Mouse (Mus musculus) CH12.LX (cell line): Measurements from ENCODE around the gene Rexo2. TPM values are rescaled to one million over a fixed set of nuclear protein-coding genes. Genes with fewer than 3 reads are reported as not detected.
A peak's percentile ranks its signal among the peaks of the same experiment; 100 is the strongest.

Experiments used
- DNase-seq: peaks from one replicate; pipeline ENCODE4 v3.0.0-alpha.2; 2013; ENCODE audit errors: extremely low read depth
- H3K27ac ChIP-seq: 2 replicates; pipeline ENCODE4 v1.5.1; 2012; ENCODE audit warnings: low read depth, mild to moderate bottlenecking, control low read depth, moderate library complexity; ENCODE audit not compliant: insufficient read depth
- H3K27me3 ChIP-seq: replicated peaks from 2 replicates; pipeline ENCODE3; 2012; ENCODE audit warnings: inconsistent platforms
- H3K36me3 ChIP-seq, 2 experiments: replicated peaks in 1 of 2; 2 replicates each; pipeline versions ENCODE3 to v1.6.1; 2012; ENCODE audit warnings: inconsistent platforms in 1 of 2, low read length in 1 of 2, mild to moderate bottlenecking in 1 of 2, mixed read lengths in 1 of 2, moderate library complexity in 1 of 2; ENCODE audit not compliant: control insufficient read depth in 1 of 2, insufficient read depth in 1 of 2
- H3K4me1 ChIP-seq, 2 experiments: 2 replicates each; pipeline ENCODE4 v1.6.1; 2012; ENCODE audit warnings: inconsistent platforms in 1 of 2, moderate library complexity in 1 of 2; ENCODE audit not compliant: insufficient read depth in 2 of 2, control insufficient read depth in 1 of 2
- H3K4me2 ChIP-seq: 2 replicates; pipeline ENCODE4 v1.6.1; 2012; ENCODE audit warnings: low read depth, mild to moderate bottlenecking, control low read depth; ENCODE audit not compliant: poor library complexity, insufficient read depth, severe bottlenecking
- H3K4me3 ChIP-seq, 3 experiments: fragments of 150-350 bp in 1 of 3; sonication (generic) in 1 of 3; replicated peaks in 1 of 3; 2 replicates each; pipeline versions ENCODE3 to v1.5.1; 2011 to 2012; ENCODE audit warnings: low read depth in 2 of 3, low read length in 2 of 3, mild to moderate bottlenecking in 2 of 3, moderate library complexity in 2 of 3, control low read depth in 1 of 3, improper control_type of control experiment in 1 of 3, inconsistent platforms in 1 of 3, mixed read lengths in 1 of 3; ENCODE audit not compliant: poor library complexity in 1 of 3
- H3K79me2 ChIP-seq: replicated peaks from 2 replicates; pipeline ENCODE4 v1.6.1; 2012; ENCODE audit warnings: mild to moderate bottlenecking, moderate library complexity; ENCODE audit not compliant: control insufficient read depth, poor library complexity, insufficient read depth, severe bottlenecking; ENCODE audit errors: extremely low read depth
- H3K9ac ChIP-seq: 2 replicates; pipeline ENCODE4 v1.6.1; 2012; ENCODE audit warnings: low read depth, mild to moderate bottlenecking, control low read depth, moderate library complexity; ENCODE audit not compliant: insufficient read depth
- H3K9me3 ChIP-seq: replicated peaks from 2 replicates; pipeline ENCODE3; 2012; ENCODE audit warnings: low read length, inconsistent platforms, mixed read lengths
- BHLHE40 ChIP-seq: IDR thresholded peaks from 2 replicates; pipeline ENCODE4 v1.6.1; 2011; ENCODE audit warnings: mild to moderate bottlenecking, low read depth, low read length, improper control_type of control experiment
- CHD2 ChIP-seq: IDR thresholded peaks from 2 replicates; pipeline ENCODE4 v1.6.1; 2011; ENCODE audit warnings: low read length, improper control_type of control experiment
- CTCF ChIP-seq, 2 experiments: IDR thresholded peaks in 1 of 2; conservative IDR thresholded peaks in 1 of 2; 2 replicates each; pipeline ENCODE4 v1.5.1; 2011 to 2012; ENCODE audit warnings: low read depth in 2 of 2, low read length in 2 of 2, improper control_type of control experiment in 1 of 2, inconsistent platforms in 1 of 2, mild to moderate bottlenecking in 1 of 2, moderate library complexity in 1 of 2
- E2F4 ChIP-seq: IDR thresholded peaks from 2 replicates; pipeline ENCODE4 v1.6.1; 2011; ENCODE audit warnings: low read depth, low read length, improper control_type of control experiment; ENCODE audit not compliant: insufficient replicate concordance
- GABPA ChIP-seq: IDR thresholded peaks from 2 replicates; pipeline ENCODE4 v1.6.1; 2012; ENCODE audit warnings: low read depth, low read length, improper control_type of control experiment, inconsistent platforms; ENCODE audit not compliant: insufficient replicate concordance
- IRF4 ChIP-seq: IDR thresholded peaks from 2 replicates; pipeline ENCODE4 v1.6.1; 2014; ENCODE audit warnings: low read depth, mild to moderate bottlenecking, inconsistent platforms, low read length, improper control_type of control experiment
- JUN ChIP-seq: IDR thresholded peaks from 2 replicates; pipeline ENCODE4 v1.6.1; 2011; ENCODE audit warnings: low read depth, mild to moderate bottlenecking, low read length, improper control_type of control experiment, moderate library complexity; ENCODE audit not compliant: insufficient read depth
- KAT2A ChIP-seq: IDR thresholded peaks from 2 replicates; pipeline ENCODE4 v1.6.1; 2012; ENCODE audit warnings: low read length, improper control_type of control experiment, inconsistent platforms; ENCODE audit not compliant: insufficient replicate concordance
- MAZ ChIP-seq: IDR thresholded peaks from 2 replicates; pipeline ENCODE4 v1.6.1; 2012; ENCODE audit warnings: low read depth, mild to moderate bottlenecking, inconsistent platforms, low read length, improper control_type of control experiment, moderate library complexity
- MXI1 ChIP-seq: IDR thresholded peaks from 2 replicates; pipeline ENCODE4 v1.6.1; 2011; ENCODE audit warnings: mild to moderate bottlenecking, low read depth, low read length, improper control_type of control experiment
- NRF1 ChIP-seq: IDR thresholded peaks from 2 replicates; pipeline ENCODE4 v1.6.1; 2014; ENCODE audit warnings: low read depth, mild to moderate bottlenecking, inconsistent platforms, low read length, improper control_type of control experiment, moderate library complexity
- POLR2A ChIP-seq: IDR thresholded peaks from 2 replicates; pipeline ENCODE4 v1.6.1; 2011; ENCODE audit warnings: low read depth, mild to moderate bottlenecking, improper control_type of control experiment, low read length
- RAD21 ChIP-seq: IDR thresholded peaks from 2 replicates; pipeline ENCODE4 v1.6.1; 2011; ENCODE audit warnings: low read depth, mild to moderate bottlenecking, low read length, improper control_type of control experiment, moderate library complexity
- RCOR1 ChIP-seq: conservative IDR thresholded peaks from 2 replicates; pipeline ENCODE4 v1.6.1; 2012; ENCODE audit warnings: low read depth, mild to moderate bottlenecking, inconsistent platforms, low read length, improper control_type of control experiment
- SMC3 ChIP-seq: IDR thresholded peaks from 2 replicates; pipeline ENCODE4 v1.6.1; 2011; ENCODE audit warnings: low read depth, low read length, improper control_type of control experiment
- TCF12 ChIP-seq: IDR thresholded peaks from 2 replicates; pipeline ENCODE4 v1.6.1; 2014; ENCODE audit warnings: low read depth, mild to moderate bottlenecking, inconsistent platforms, low read length, improper control_type of control experiment
- UBTF ChIP-seq: IDR thresholded peaks from 2 replicates; pipeline ENCODE4 v1.6.1; 2012; ENCODE audit warnings: low read depth, mild to moderate bottlenecking, inconsistent platforms, low read length, improper control_type of control experiment, moderate library complexity
- USF1 ChIP-seq: IDR thresholded peaks from 2 replicates; pipeline ENCODE4 v1.6.1; 2014; ENCODE audit warnings: low read depth, mild to moderate bottlenecking, inconsistent platforms, low read length, improper control_type of control experiment
- USF2 ChIP-seq: conservative IDR thresholded peaks from 2 replicates; pipeline ENCODE4 v1.6.1; 2011; ENCODE audit warnings: low read depth, low read length, improper control_type of control experiment
- ZKSCAN1 ChIP-seq: IDR thresholded peaks from 2 replicates; pipeline ENCODE4 v1.6.1; 2012; ENCODE audit warnings: low read depth, inconsistent platforms, low read length, improper control_type of control experiment, borderline replicate concordance
- ZMIZ1 ChIP-seq: IDR thresholded peaks from 2 replicates; pipeline ENCODE4 v1.6.1; 2012; ENCODE audit warnings: low read depth, mild to moderate bottlenecking, inconsistent platforms, low read length, improper control_type of control experiment
- ZNF384 ChIP-seq: IDR thresholded peaks from 2 replicates; pipeline ENCODE4 v1.6.1; 2012; ENCODE audit warnings: low read depth, low read length, improper control_type of control experiment, inconsistent platforms
- dilution Hi-C: fragments of 300-500 bp; cut with MboI; formaldehyde crosslinking; loops from 2 replicates; pipeline ENCODE4 v1.14.3; 2020; ENCODE audit warnings: low sequenced_read_pairs; ENCODE audit not compliant: extremely low pct_unique_long_range_greater_than_20kb, extremely low pct_ligation_motif_present
- in situ Hi-C: fragments of 300-500 bp; cut with MboI; formaldehyde crosslinking; loops from 3 replicates; pipeline ENCODE4 v1.14.3; 2019; ENCODE audit warnings: low sequenced_read_pairs, low pct_ligation_motif_present, low pct_unique_long_range_greater_than_20kb, mixed read lengths
- polyA plus RNA-seq: library from polyadenylated mRNA; unstranded; fragments of >175 nt; gene quantifications from 2 replicates; pipeline ENCODE4 v1.2.1, GENCODE M21; 2012; ENCODE audit warnings: low read depth; ENCODE audit not compliant: insufficient read length
- total RNA-seq, 2 experiments: library from RNA; depleted of rRNA; stranded (reverse); fragments of 300-350 nt in 1 of 2; fragments of >200 nt in 1 of 2; gene quantifications; 2 replicates each; pipeline ENCODE4 v1.2.3; 2012 to 2014

Gene Rexo2
- total and polyA plus RNA-seq, 3 experiments: 108 to 296 (median 120) TPM

DNA sequence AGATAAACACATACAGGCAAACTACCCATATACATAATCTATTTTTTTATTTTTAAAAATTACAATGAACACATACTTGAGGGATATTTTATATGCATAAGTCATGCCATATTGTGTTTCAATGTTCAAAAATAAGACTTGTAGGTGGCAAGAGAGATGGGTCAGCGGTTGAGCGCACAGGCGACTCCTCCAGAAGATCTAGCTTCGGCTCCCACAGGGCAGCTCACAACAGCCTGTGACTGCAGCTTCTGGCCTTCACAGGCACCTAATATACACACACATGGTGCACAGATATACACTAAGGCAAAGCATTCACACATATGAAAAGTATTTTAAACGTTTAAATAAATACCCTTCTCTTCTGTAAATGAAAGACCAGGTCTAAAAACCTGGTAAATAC, 21.0 kb downstream of the Rexo2 start:
- H3K4me3 ChIP-seq: no peak overlapping the region
- TF ChIP-seq ZKSCAN1 (no peak), BHLHE40 (no peak)
- TF ChIP-seq, all 38 proteins: peak for 0
- H3K9me3 ChIP-seq: no peaks in the 10 kb centered on the region
- H3K27ac ChIP-seq: no peak overlapping the region
- no peaks in the 10 kb centered on the region for H3K79me2 ChIP-seq
- H3K9ac ChIP-seq: no peak overlapping the region
- no peak overlapping the region for H3K4me2 ChIP-seq
- peaks cover 4 to 17% of the 10 kb centered on the region in 2 experiments for H3K36me3 ChIP-seq
- dilution Hi-C loops: no loop called here
- H3K27me3 ChIP-seq: no peaks in the 10 kb centered on the region
- peaks cover 6 to 10% of the 10 kb centered on the region in 2 experiments for H3K4me1 ChIP-seq
- in situ Hi-C loops: no loop called here
- DNase-seq: no peak

DNA sequence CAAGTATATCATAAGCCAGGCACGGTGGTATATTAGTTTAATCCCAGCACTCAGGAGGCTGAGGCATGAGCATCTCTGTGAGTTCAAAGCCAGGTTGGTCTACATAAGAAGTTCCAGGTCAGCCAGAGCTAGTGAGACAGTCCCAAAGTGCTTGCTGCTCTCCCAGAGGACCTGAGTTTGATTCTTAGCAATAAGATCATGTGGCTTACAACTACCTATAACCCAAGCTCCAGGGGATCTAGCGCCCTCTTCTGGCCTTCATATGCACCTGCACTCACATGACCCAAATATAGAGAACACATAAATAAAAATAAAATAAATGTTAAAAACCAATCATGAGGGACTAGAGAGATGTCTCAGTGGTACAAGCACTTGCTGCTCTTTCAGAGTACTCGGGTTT, 21.5 kb downstream of the Rexo2 start:
- Histone ChIP-seq H3K27ac (no peak overlapping the region), H3K4me2 (no peak overlapping the region), H3K36me3 (peaks cover 4 to 15% of the 10 kb centered on the region in 2 experiments), H3K4me1 (peaks cover 6 to 10% of the 10 kb centered on the region in 2 experiments)
- no peak for TF ChIP-seq JUN
- TF ChIP-seq BHLHE40: 0 out of 2 replicates have a peak, but pooled peaks have one; percentile 10
- peak; percentile 55 for TF ChIP-seq SMC3
- TF ChIP-seq E2F4: no peak
- no peak for TF ChIP-seq UBTF
- no peak for TF ChIP-seq MAZ
- TF ChIP-seq NRF1: no peak
- peak; percentile 46 for TF ChIP-seq RAD21
- no peak for TF ChIP-seq MXI1
- no peak for TF ChIP-seq TCF12
- TF ChIP-seq KAT2A: no peak
- peak; percentile 52 to 60; a peak in 3 of 4 replicates for TF ChIP-seq CTCF (conservative IDR thresholded peaks at IDR 0.05 in 1 of 2, IDR thresholded peaks at IDR 0.05 in 1 of 2; ENCODE audit: low read depth in 2 of 2, low read length in 2 of 2)
- no peak for TF ChIP-seq ZMIZ1
- TF ChIP-seq USF2: no peak
- TF ChIP-seq RCOR1: no peak
- no peak for TF ChIP-seq USF1
- TF ChIP-seq ZNF384: no peak
- no peak for TF ChIP-seq GABPA
- TF ChIP-seq CHD2: no peak
- no peak for TF ChIP-seq IRF4
- no peak for TF ChIP-seq POLR2A
- TF ChIP-seq ZKSCAN1: no peak
- TF ChIP-seq, all 38 proteins: peak for 4
- DNase-seq: no peak
- no peak overlapping the region for H3K9ac ChIP-seq
- no peaks in the 10 kb centered on the region for H3K27me3 ChIP-seq
- H3K4me3 ChIP-seq: no peak overlapping the region
- dilution Hi-C loops (no loop called here), in situ Hi-C loops (no loop called here)
- no peaks in the 10 kb centered on the region for H3K79me2 ChIP-seq
- H3K9me3 ChIP-seq: no peaks in the 10 kb centered on the region
